Comparison of ENCODE assay signal across 9 mouse cellular contexts in genomic region chr5:136045987-136046386, GRCm38 (mm10). TPM values are rescaled to one million over a fixed set of nuclear protein-coding genes. Genes with fewer than 3 reads are reported as not detected.
DNase-seq lines count a peak whose midpoint lies in the region; ATAC-seq and TF ChIP-seq lines count a peak whose summit lies in the region.
"Had no signal": no experiment of that assay in that cellular context is flagged by ENCODE, and none has a peak within 500 bp of the region (broad histone marks: within the 10 kb centered on the region; RNA-seq: fewer than 3 reads in every experiment).

No protein-coding gene starts in this region.

- 3% methylated on average over 10 of the region's 10 CpGs for WGBS in bone marrow, adult 2 months
- 4% methylated on average over 10 of the region's 10 CpGs for WGBS in heart, postnatal 0 days

- no peak overlapping the region for H3K9ac ChIP-seq in MEL (ENCODE audit: control insufficient read depth, low read depth, low read length, poor library complexity, severe bottlenecking)
- no peak overlapping the region for H3K9ac ChIP-seq in heart, postnatal 0 days (replicated peaks; ENCODE audit: low read depth, low read length)
- H3K9ac ChIP-seq: lung, embryonic 15.5 days had no signal

- no peak for TF ChIP-seq POLR2A in MEL (IDR thresholded peaks at IDR 0.05; ENCODE audit: control insufficient read depth in 1 of 2, insufficient read depth in 1 of 2, low read depth in 1 of 2, low read length in 2 of 2, poor library complexity in 1 of 2)
- TF ChIP-seq POLR2A in bone marrow, adult 2 months (IDR thresholded peaks at IDR 0.05; ENCODE audit: borderline replicate concordance, control insufficient read depth, low read depth, low read length), result no peak
- no peak for TF ChIP-seq POLR2A in embryonic fibroblast, embryonic 13.5 days (IDR thresholded peaks at IDR 0.05; ENCODE audit: low read depth, low read length)

- no peak overlapping the region for H3K27ac ChIP-seq in MEL (ENCODE audit: control insufficient read depth, low read depth, low read length)
- no peak overlapping the region for H3K27ac ChIP-seq in bone marrow, adult 2 months (ENCODE audit: control insufficient read depth, insufficient read depth, low read depth, low read length, poor library complexity)
- no peak overlapping the region for H3K27ac ChIP-seq in embryonic fibroblast, embryonic 13.5 days (ENCODE audit: insufficient read depth, low read length)
- no peak overlapping the region for H3K27ac ChIP-seq in heart, postnatal 0 days (ENCODE audit: low read depth)
- H3K27ac ChIP-seq: lung, embryonic 15.5 days had no signal

- H3K4me1 ChIP-seq in MEL (ENCODE audit: control insufficient read depth in 1 of 2, insufficient read depth in 2 of 2, low read length in 2 of 2), result no peaks in the 10 kb centered on the region; a peak in 2 of 4 replicates
- H3K4me1 ChIP-seq in bone marrow, adult 2 months (ENCODE audit: control insufficient read depth, insufficient read depth, low read length), result no peaks in the 10 kb centered on the region
- H3K4me1 ChIP-seq in embryonic fibroblast, embryonic 13.5 days (ENCODE audit: control insufficient read depth, insufficient read depth, low read length), result peaks cover 4% of the 10 kb centered on the region; the same call in 1 of the 2 replicates
- no peaks in the 10 kb centered on the region for H3K4me1 ChIP-seq in heart, postnatal 0 days (ENCODE audit: control insufficient read depth, insufficient read depth)
- H3K4me1 ChIP-seq: lung, embryonic 15.5 days had no signal

- peak; percentile 83 for DNase-seq in MEL (ENCODE audit: low read depth, low spot score)
- peak; percentile 53 for DNase-seq in heart, postnatal 0 days (ENCODE audit: low spot score)
- peak; percentile 48 to 88 for DNase-seq in layer of hippocampus, adult 18-20 months (ENCODE audit: low spot score in 2 of 2)
- peak; percentile 92 for DNase-seq in lung, postnatal 14 days
- peak; percentile 92 for DNase-seq in right cerebral cortex, postnatal 4 days
- peak; percentile 65 for DNase-seq in yolk sac, embryonic 10.5 days (ENCODE audit: low spot score)

- no peak for TF ChIP-seq EP300 in MEL (IDR thresholded peaks at IDR 0.05; ENCODE audit: low read depth in 1 of 2, low read length in 2 of 2)
- TF ChIP-seq EP300 in heart, postnatal 0 days (IDR thresholded peaks at IDR 0.05; ENCODE audit: low read depth), result no peak

- 0 out of 2 replicates have a peak, but pooled peaks have one; percentile 27 for ATAC-seq in heart, postnatal 0 days (ENCODE audit: insufficient read depth, low read depth)

- no peaks in the 10 kb centered on the region for H3K79me2 ChIP-seq in MEL (ENCODE audit: control insufficient read depth, insufficient read depth, low read length, poor library complexity)

- peak; percentile 56 to 93 (median 89); a peak in 5 of 6 replicates for TF ChIP-seq CTCF in MEL (IDR thresholded peaks at IDR 0.05 in 2 of 3, conservative IDR thresholded peaks at IDR 0.05 in 1 of 3; ENCODE audit: control insufficient read depth in 1 of 3, insufficient read depth in 1 of 3, low read depth in 2 of 3, low read length in 3 of 3, poor library complexity in 1 of 3, severe bottlenecking in 1 of 3)
- TF ChIP-seq CTCF in bone marrow, adult 2 months (IDR thresholded peaks at IDR 0.05; ENCODE audit: control insufficient read depth, insufficient read depth, low read length), result peak; percentile 83
- peak; percentile 61 for TF ChIP-seq CTCF in embryonic fibroblast, embryonic 13.5 days (IDR thresholded peaks at IDR 0.05; ENCODE audit: borderline replicate concordance, insufficient read depth, low read length)
- peak; percentile 78 for TF ChIP-seq CTCF in heart, postnatal 0 days (IDR thresholded peaks at IDR 0.05; ENCODE audit: low read depth)

- peak overlapping the region in 1 of 2 experiments; percentile 11; a peak in 2 of 4 replicates for H3K4me3 ChIP-seq in MEL (ENCODE audit: control insufficient read depth in 1 of 2, insufficient read depth in 1 of 2, low read depth in 2 of 2, low read length in 2 of 2)
- H3K4me3 ChIP-seq in bone marrow, adult 2 months (replicated peaks; ENCODE audit: control insufficient read depth, low read depth, low read length), result no peak overlapping the region
- no peak overlapping the region for H3K4me3 ChIP-seq in embryonic fibroblast, embryonic 13.5 days (ENCODE audit: insufficient read depth, low read length)
- no peak overlapping the region for H3K4me3 ChIP-seq in heart, postnatal 0 days (ENCODE audit: low read depth, low read length)
- H3K4me3 ChIP-seq: lung, embryonic 15.5 days had no signal

- no peaks in the 10 kb centered on the region for H3K27me3 ChIP-seq in MEL (ENCODE audit: control insufficient read depth in 1 of 2, insufficient read depth in 2 of 2, low read length in 2 of 2)
- no peaks in the 10 kb centered on the region for H3K27me3 ChIP-seq in heart, postnatal 0 days (ENCODE audit: control insufficient read depth, insufficient read depth, low read length)
- H3K27me3 ChIP-seq: lung, embryonic 15.5 days had no signal

- H3K9me3 ChIP-seq in MEL (replicated peaks; ENCODE audit: insufficient read depth, low read length), result no peaks in the 10 kb centered on the region
- no peaks in the 10 kb centered on the region for H3K9me3 ChIP-seq in heart, postnatal 0 days (replicated peaks; ENCODE audit: control insufficient read depth, low read length)
- H3K9me3 ChIP-seq: lung, embryonic 15.5 days had no signal

- peak; percentile 59 for TF ChIP-seq RAD21 in MEL (IDR thresholded peaks at IDR 0.05; ENCODE audit: low read depth, low read length)

- H3K4me2 ChIP-seq in heart, postnatal 0 days (ENCODE audit: low read depth, low read length), result no peak overlapping the region
- H3K4me2 ChIP-seq: lung, embryonic 15.5 days had no signal

- no peaks in the 10 kb centered on the region for H3K36me3 ChIP-seq in MEL (ENCODE audit: control insufficient read depth in 1 of 2, insufficient read depth in 2 of 2, low read length in 2 of 2)
- no peaks in the 10 kb centered on the region for H3K36me3 ChIP-seq in heart, postnatal 0 days (replicated peaks; ENCODE audit: control insufficient read depth, insufficient read depth, low read length)
- H3K36me3 ChIP-seq: lung, embryonic 15.5 days had no signal

TF ChIP-seq in MEL, 35 proteins besides CTCF, POLR2A, EP300 and RAD21 (continues in another document):
- no peak for TF ChIP-seq MAFK (IDR thresholded peaks at IDR 0.05; ENCODE audit: borderline replicate concordance, low read depth, low read length)
- peak; percentile 52 for TF ChIP-seq ZC3H11A (IDR thresholded peaks at IDR 0.05; ENCODE audit: low read depth, low read length)
- no peak for TF ChIP-seq ETS1 (IDR thresholded peaks at IDR 0.05; ENCODE audit: low read depth, low read length)
- TF ChIP-seq E2F4 (IDR thresholded peaks at IDR 0.05; ENCODE audit: borderline replicate concordance, low read depth, low read length), result no peak
- no peak for TF ChIP-seq MYB (IDR thresholded peaks at IDR 0.05; ENCODE audit: low read depth, low read length)
- no peak for TF ChIP-seq NELFE (IDR thresholded peaks at IDR 0.05; ENCODE audit: low read depth, low read length)
- TF ChIP-seq KAT2A (conservative IDR thresholded peaks at IDR 0.05; ENCODE audit: low read depth, low read length), result no peak

RNA-seq across cellular contexts. Expression of gene Upk3b, which starts 7.7 kb away (rescaled TPM):
- not detected in 2 replicates for total RNA-seq in MEL (2012; rRNA removed)
- polyA plus RNA-seq in MEL (2012; ENCODE audit: insufficient read depth in 1 of 2, insufficient read length in 2 of 2, low read depth in 1 of 2, low replicate concordance in 2 of 2, missing spikeins in 1 of 2), result not detected
- polyA plus RNA-seq in bone marrow, adult 2 months (2011; ENCODE audit: insufficient read depth, insufficient read length, low replicate concordance, missing spikeins), result not detected in 2 replicates
- polyA plus RNA-seq in embryonic fibroblast, embryonic 13.5 days (2011; ENCODE audit: insufficient read length, low read depth, missing spikeins), result 0.23 and 1.0 TPM in 2 replicates
- total RNA-seq in heart, postnatal 0 days (2014; rRNA removed; ENCODE audit: low replicate concordance), result 40.6 and 47.9 TPM in 2 replicates
- polyA plus RNA-seq in heart, postnatal 0 days (2015; fragmentation: Nextera tagmentation; extraction: Ambion mirVana), result 21.1 and 24.0 TPM in 2 replicates
- total RNA-seq in layer of hippocampus, adult 18-20 months (2021), result not detected

RNA-seq across cellular contexts. Expression of gene Upk3bl, which starts 8.3 kb away (rescaled TPM):
- not detected in 2 replicates for total RNA-seq in MEL (2012; rRNA removed)
- not detected for polyA plus RNA-seq in MEL (2012; ENCODE audit: insufficient read depth in 1 of 2, insufficient read length in 2 of 2, low read depth in 1 of 2, low replicate concordance in 2 of 2, missing spikeins in 1 of 2)
- polyA plus RNA-seq in bone marrow, adult 2 months (2011; ENCODE audit: insufficient read depth, insufficient read length, low replicate concordance, missing spikeins), result not detected in 2 replicates
- not detected in 2 replicates for polyA plus RNA-seq in embryonic fibroblast, embryonic 13.5 days (2011; ENCODE audit: insufficient read length, low read depth, missing spikeins)
- 4.2 TPM in 1 of 2 replicates, not detected in the other for total RNA-seq in heart, postnatal 0 days (2014; rRNA removed; ENCODE audit: low replicate concordance)
- not detected in 2 replicates for polyA plus RNA-seq in heart, postnatal 0 days (2015; fragmentation: Nextera tagmentation; extraction: Ambion mirVana)
- total RNA-seq in layer of hippocampus, adult 18-20 months (2021), result under 1 TPM in 1 of 2 experiments, not detected in 1; 0.52 TPM

RNA-seq across cellular contexts. Expression of gene Rasa4, which starts 37.7 kb away (rescaled TPM):
- total RNA-seq in MEL (2012; rRNA removed), result 1.4 and 1.6 TPM in 2 replicates
- 1 to 10 TPM in 1 of 2 experiments, not detected in 1; 2.5 TPM for polyA plus RNA-seq in MEL (2012; ENCODE audit: insufficient read depth in 1 of 2, insufficient read length in 2 of 2, low read depth in 1 of 2, low replicate concordance in 2 of 2, missing spikeins in 1 of 2)
- 16.7 and 31.3 TPM in 2 replicates for polyA plus RNA-seq in bone marrow, adult 2 months (2011; ENCODE audit: insufficient read depth, insufficient read length, low replicate concordance, missing spikeins)
- 20.6 and 39.8 TPM in 2 replicates for polyA plus RNA-seq in embryonic fibroblast, embryonic 13.5 days (2011; ENCODE audit: insufficient read length, low read depth, missing spikeins)
- 0.27 and 6.2 TPM in 2 replicates for total RNA-seq in heart, postnatal 0 days (2014; rRNA removed; ENCODE audit: low replicate concordance)
- polyA plus RNA-seq in heart, postnatal 0 days (2015; fragmentation: Nextera tagmentation; extraction: Ambion mirVana), result 0.96 and 1.3 TPM in 2 replicates
- total RNA-seq in layer of hippocampus, adult 18-20 months (2021), result 1 to 10 TPM; 3.3 to 3.8 TPM

RNA-seq across cellular contexts. Expression of gene Dtx2, which starts 51.4 kb away (rescaled TPM):
- total RNA-seq in MEL (2012; rRNA removed), result 11.4 and 11.9 TPM in 2 replicates
- 10 to 100 TPM in 1 of 2 experiments, not detected in 1; 17.2 TPM for polyA plus RNA-seq in MEL (2012; ENCODE audit: insufficient read depth in 1 of 2, insufficient read length in 2 of 2, low read depth in 1 of 2, low replicate concordance in 2 of 2, missing spikeins in 1 of 2)
- polyA plus RNA-seq in bone marrow, adult 2 months (2011; ENCODE audit: insufficient read depth, insufficient read length, low replicate concordance, missing spikeins), result 6.9 and 9.3 TPM in 2 replicates
- polyA plus RNA-seq in embryonic fibroblast, embryonic 13.5 days (2011; ENCODE audit: insufficient read length, low read depth, missing spikeins), result 8.5 and 10.9 TPM in 2 replicates
- total RNA-seq in heart, postnatal 0 days (2014; rRNA removed; ENCODE audit: low replicate concordance), result 27.4 and 28.6 TPM in 2 replicates
- polyA plus RNA-seq in heart, postnatal 0 days (2015; fragmentation: Nextera tagmentation; extraction: Ambion mirVana), result 14.6 and 15.7 TPM in 2 replicates
- 1 to 10 TPM; 8.8 to 9.2 TPM for total RNA-seq in layer of hippocampus, adult 18-20 months (2021)

Comparison
In these comparisons a context has a peak if more than half of its experiments do, and no peak if none do; other contexts are left out.
1. RNA of gene Upk3b, which starts 7.7 kb away (polyA plus RNA-seq): 21.1 to 24.0 TPM in heart, postnatal 0 days; 0.23 to 1.0 TPM in embryonic fibroblast, embryonic 13.5 days, not detected in MEL and not detected in bone marrow, adult 2 months; every median in the first group is over 10 times any median in the second.
2. Peak in every context shown above with its lines, with median percentiles within 50 percentile points of each other: DNase-seq and CTCF ChIP-seq.